Mouse (Mus musculus) kidney, postnatal 0 days (tissue): ENCODE results near the gene Hpca. TPM values are rescaled to one million over a fixed set of nuclear protein-coding genes. Genes with fewer than 3 reads are reported as not detected.

Experiments
- ATAC-seq: fragments of 200-750 bp; cut with Nextera tagmentation; replicated peaks from 2 replicates; pipeline ENCODE4 v1.8.0; 2017; ENCODE audit warnings: low read depth, moderate number of reproducible peaks, moderate TSS enrichment, moderate library complexity; ENCODE audit not compliant: low FRiP score
- DNase-seq: peaks from one replicate; pipeline ENCODE4 v3.0.0-alpha.2; 2016; ENCODE audit warnings: low spot score
- H3K27ac ChIP-seq: fragments of 300-500 bp; sonication (generic); 2 replicates; pipeline ENCODE4 v1.5.1; 2014; ENCODE audit warnings: mild to moderate bottlenecking
- H3K27me3 ChIP-seq: fragments of 300-500 bp; sonication (generic); 2 replicates; pipeline ENCODE4 v1.6.1; 2014; ENCODE audit warnings: low read length, mixed read lengths; ENCODE audit not compliant: insufficient read depth
- H3K36me3 ChIP-seq: fragments of 300-500 bp; sonication (generic); 2 replicates; pipeline ENCODE4 v1.6.1; 2014; ENCODE audit warnings: low read length, mixed read lengths; ENCODE audit not compliant: insufficient read depth
- H3K4me1 ChIP-seq: fragments of 300-500 bp; sonication (generic); replicated peaks from 2 replicates; pipeline ENCODE4 v1.6.1; 2014; ENCODE audit warnings: antibody characterized with exemption, low read length, mixed read lengths; ENCODE audit not compliant: insufficient read depth
- H3K4me2 ChIP-seq: fragments of 300-500 bp; sonication (generic); 2 replicates; pipeline ENCODE4 v1.6.1; 2014; ENCODE audit warnings: mild to moderate bottlenecking, low read length, moderate library complexity, mixed read lengths
- H3K4me3 ChIP-seq: fragments of 300-500 bp; sonication (generic); replicated peaks from 2 replicates; pipeline ENCODE4 v1.5.1; 2014; ENCODE audit warnings: low read depth, low read length
- H3K9ac ChIP-seq: fragments of 300-500 bp; sonication (generic); 2 replicates; pipeline ENCODE4 v1.6.1; 2014; ENCODE audit warnings: low read depth, low read length
- H3K9me3 ChIP-seq: fragments of 300-500 bp; sonication (generic); replicated peaks from 2 replicates; pipeline ENCODE4 v1.6.1; 2016; ENCODE audit warnings: low read length, inconsistent platforms, mixed read lengths
- CTCF ChIP-seq: IDR thresholded peaks from 2 replicates; pipeline ENCODE4 v1.5.1; 2016; ENCODE audit warnings: antibody characterized with exemption, low read depth, mild to moderate bottlenecking, moderate library complexity
- WGBS: fragments of 180-500 bp; shearing (Covaris S2); extraction: QIAGEN DNeasy Blood & Tissue Kit; methylation state at CpG from one replicate; pipeline ENCODE4 v1.1.7; 2014; 5-methylcytosine and 5-hydroxymethylcytosine counted together
- polyA plus RNA-seq: library from polyadenylated mRNA; unstranded; fragments of >200 nt; fragmentation: Nextera tagmentation; extraction: Ambion mirVana; gene quantifications from 2 replicates; pipeline ENCODE4 v1.2.1, GENCODE M21; 2015

Hpca gene
- polyA plus RNA-seq, 1 experiment from 2014 or later = 1.0 TPM

DNA sequence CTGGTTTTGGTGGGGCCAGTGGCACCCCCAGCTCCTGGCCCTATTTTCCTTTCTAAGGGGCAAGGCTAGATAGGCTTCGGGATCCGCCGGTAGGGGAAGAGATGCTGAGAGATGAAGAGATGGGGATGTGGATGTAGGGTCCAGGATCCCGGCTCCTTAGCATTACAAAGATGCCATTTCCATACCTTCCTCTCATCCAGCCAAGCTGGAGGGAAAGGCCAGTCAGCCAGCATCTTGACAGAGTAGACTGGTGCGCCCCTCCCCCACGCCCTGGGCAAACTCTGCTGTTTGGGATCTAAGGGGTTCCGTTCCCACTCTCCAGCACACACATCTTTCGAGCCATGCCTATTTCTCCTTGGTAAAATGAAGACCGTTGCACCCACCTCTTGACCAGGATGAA is 15.8 kb downstream of the Hpca start:
- ATAC-seq = no peak
- no peak for TF ChIP-seq CTCF

DNA sequence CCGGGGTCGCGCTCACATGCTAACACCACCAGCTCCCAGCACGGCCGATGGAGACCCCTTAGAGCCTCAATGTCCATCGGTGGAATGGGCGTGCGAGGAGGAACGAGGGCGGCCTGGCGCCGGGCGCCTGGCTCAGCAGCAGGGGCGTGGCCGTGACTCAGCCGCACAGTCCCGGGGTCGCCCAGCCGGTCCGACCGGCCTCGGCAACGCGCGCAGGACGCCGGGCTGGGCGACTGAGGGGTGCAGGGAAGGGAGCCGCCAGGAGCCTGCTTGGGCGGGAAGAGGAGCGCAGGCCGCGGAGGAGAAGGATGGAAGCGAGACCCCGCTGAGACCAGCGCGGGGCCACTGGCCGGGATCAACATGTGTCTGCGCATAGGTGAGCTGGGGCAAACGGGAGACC is 16.5 kb downstream of the Hpca start, which contains the start of gene Tmem54:
TSS of gene Tmem54 (plus strand) at position 193 of the 400 bp plus-strand sequence.
- peak within 1 kb of the TSS; percentile 20 for H3K4me3 ChIP-seq
- peaks cover 12% of the 10 kb centered on the region; the same call in 1 of the 2 replicates for H3K27me3 ChIP-seq

More for the DNA sequence above, 15.8 kb downstream of the Hpca start:
- Histone ChIP-seq H3K4me1 (peaks cover 9% of the 10 kb centered on the region; the same call in 1 of the 2 replicates), H3K27ac (no peak overlapping the region; the same call in 1 of the 2 replicates), H3K4me2 (peak overlapping the region; percentile 53; the same call in 1 of the 2 replicates), H3K4me3 (no peak overlapping the region), H3K9ac (no peak overlapping the region), H3K36me3 (no peaks in the 10 kb centered on the region), H3K9me3 (no peaks in the 10 kb centered on the region), H3K27me3 (peaks cover 12% of the 10 kb centered on the region; the same call in 1 of the 2 replicates)
- no peak for DNase-seq
- WGBS = 35% methylated on average over 9 of the region's 9 CpGs

GRCm38 (mm10) chr4:129102133-129102829 is 19.6 kb downstream of the Hpca start:
- Histone ChIP-seq H3K27me3 (peaks cover 12% of the 10 kb centered on the region; the same call in 1 of the 2 replicates), H3K9me3 (no peaks in the 10 kb centered on the region), H3K9ac (no peak overlapping the region), H3K4me3 (no peak overlapping the region), H3K4me1 (peaks cover 9% of the 10 kb centered on the region; the same call in 1 of the 2 replicates), H3K36me3 (no peaks in the 10 kb centered on the region), H3K27ac (no peak overlapping the region), H3K4me2 (no peak overlapping the region)
- TF ChIP-seq CTCF = no peak
- no peak for ATAC-seq
- WGBS = 78% methylated on average over 14 of the region's 14 CpGs
- DNase-seq = no peak

More for the DNA sequence above, 16.5 kb downstream of the Hpca start, which contains the start of gene Tmem54:
- H3K9ac ChIP-seq = 0 out of 2 replicates have a peak within 1 kb of the TSS, but pooled peaks have one; percentile 23
- no peak for TF ChIP-seq CTCF
- H3K36me3 ChIP-seq = no peaks in the 10 kb centered on the region
- H3K9me3 ChIP-seq = no peaks in the 10 kb centered on the region
- DNase-seq (no peak), ATAC-seq (no peak; the same call in 1 of the 2 replicates)
- H3K4me1 ChIP-seq = peaks cover 9% of the 10 kb centered on the region; the same call in 1 of the 2 replicates
- no peak within 1 kb of the TSS; the same call in 1 of the 2 replicates for H3K27ac ChIP-seq
- peak within 1 kb of the TSS; percentile 53 for H3K4me2 ChIP-seq
- WGBS = 2% methylated on average over 39 of the region's 40 CpGs

DNA sequence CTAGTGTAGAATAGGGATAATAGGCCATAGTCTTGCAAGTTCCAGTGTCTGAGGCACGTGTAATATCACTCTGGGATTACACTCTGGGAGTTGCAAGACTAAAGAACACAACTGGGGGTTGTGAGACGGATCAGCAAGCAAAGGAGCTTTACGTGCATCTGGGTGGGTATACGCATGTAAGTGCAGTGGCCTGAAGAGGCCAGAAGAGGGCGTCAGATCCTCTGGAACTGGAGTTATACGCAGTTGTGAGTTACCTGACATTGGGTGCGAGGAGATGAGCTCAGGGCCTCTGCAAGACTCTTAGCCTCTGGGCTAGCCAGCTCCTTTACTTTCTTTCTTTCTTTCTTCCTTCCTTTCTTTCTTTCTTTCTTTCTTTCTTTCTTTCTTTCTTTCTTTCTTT is 24.8 kb downstream of the Hpca start:
- Histone ChIP-seq H3K4me1 (no peaks in the 10 kb centered on the region), H3K27ac (no peak overlapping the region), H3K9me3 (no peaks in the 10 kb centered on the region), H3K4me3 (no peak overlapping the region), H3K9ac (no peak overlapping the region), H3K4me2 (no peak overlapping the region), H3K27me3 (no peaks in the 10 kb centered on the region), H3K36me3 (no peaks in the 10 kb centered on the region)
- 81% methylated on average over 7 of the region's 7 CpGs for WGBS
- DNase-seq = no peak
- no peak for ATAC-seq
- TF ChIP-seq CTCF = no peak

- H3K27me3 ChIP-seq = no peaks in the 10 kb centered on the region
- DNase-seq = no peak
- no peak overlapping the region for H3K4me2 ChIP-seq
- no peak overlapping the region for H3K4me3 ChIP-seq
- no peaks in the 10 kb centered on the region for H3K36me3 ChIP-seq
- H3K9ac ChIP-seq = no peak overlapping the region
- H3K9me3 ChIP-seq = no peaks in the 10 kb centered on the region
- ATAC-seq = no peak
- no peak overlapping the region for H3K27ac ChIP-seq
- H3K4me1 ChIP-seq = no peaks in the 10 kb centered on the region
- WGBS = 39% methylated on average over 15 of the region's 15 CpGs
- TF ChIP-seq CTCF = no peak
Observed at GRCm38 (mm10) chr4:129095276-129095675, 26.6 kb downstream of the Hpca start.

- peaks cover 7% of the 10 kb centered on the region for H3K36me3 ChIP-seq
- H3K9me3 ChIP-seq = no peaks in the 10 kb centered on the region
- no peaks in the 10 kb centered on the region for H3K27me3 ChIP-seq
- H3K4me1 ChIP-seq = no peaks in the 10 kb centered on the region
- WGBS = 47% methylated on average over 5 of the region's 5 CpGs
- no peak for TF ChIP-seq CTCF
- H3K9ac ChIP-seq = no peak overlapping the region
- no peak overlapping the region for H3K4me3 ChIP-seq
- ATAC-seq (no peak), DNase-seq (no peak)
- H3K4me2 ChIP-seq = no peak overlapping the region
- no peak overlapping the region for H3K27ac ChIP-seq
Observed at GRCm38 (mm10) chr4:129087850-129088249, 34.0 kb downstream of the Hpca start.
